Mouse (Mus musculus): ENCODE measurements around the gene Hpse2.

DNA sequence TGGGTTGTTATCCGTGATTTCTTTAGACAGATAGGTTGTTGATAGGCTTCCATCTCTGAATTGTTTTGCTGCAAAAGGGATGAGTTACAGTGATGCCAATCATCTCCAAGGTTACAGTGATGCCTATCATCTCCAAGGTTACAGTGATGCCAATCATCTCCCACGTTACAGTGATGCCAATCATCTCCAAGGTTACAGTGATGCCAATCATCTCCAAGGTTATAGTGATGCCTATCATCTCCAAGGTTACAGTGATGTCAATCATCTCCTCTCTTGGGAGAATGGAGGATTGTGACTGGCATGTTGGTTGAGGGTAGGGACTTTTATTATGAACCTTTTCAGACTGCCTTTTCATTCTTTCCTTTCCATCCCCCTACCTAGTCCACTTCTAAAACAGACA, 570.4 kb downstream of the Hpse2 start:
- TF ChIP-seq CTCF (IDR thresholded peaks at IDR 0.05; ENCODE audit: insufficient read depth, low read length) (no peak), POLR2A (IDR thresholded peaks at IDR 0.05; ENCODE audit: borderline replicate concordance, extremely low read depth, low read depth, low read length) (no peak)
